Mouse (Mus musculus): Measurements from ENCODE around the gene Iqcc.

DNA sequence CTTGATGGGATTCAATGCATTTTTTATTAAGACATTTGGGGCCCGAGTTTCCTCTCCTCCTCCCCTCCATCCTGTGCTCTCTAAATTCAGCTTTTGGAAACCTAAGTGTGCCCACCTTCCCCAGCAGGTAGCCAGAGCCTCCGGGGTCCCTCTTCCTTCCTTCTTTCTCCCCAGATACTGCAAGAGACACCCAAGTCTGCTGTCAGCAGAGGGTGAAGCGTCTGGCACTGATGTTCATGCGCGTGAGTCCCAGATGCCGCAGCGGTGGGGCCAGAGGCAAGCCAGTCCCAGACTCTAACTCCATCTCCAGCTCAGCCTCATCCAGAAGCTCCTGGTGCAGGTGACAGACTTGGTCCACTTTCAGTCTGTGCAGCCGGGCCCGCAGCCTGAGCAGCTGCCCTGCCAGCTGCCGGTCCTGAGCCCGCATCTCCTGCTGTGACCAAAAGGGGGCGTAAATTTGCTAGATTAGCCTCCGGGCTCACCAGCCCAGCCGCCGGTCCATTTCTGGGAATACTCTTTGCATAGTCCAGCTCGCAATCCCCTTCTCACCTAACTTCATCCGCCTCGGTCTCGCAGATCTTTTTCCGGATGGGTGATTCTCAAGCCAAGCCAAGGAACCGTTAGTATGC, 41.9 kb downstream of the Iqcc start:
- TF ChIP-seq CTCF (IDR thresholded peaks at IDR 0.05) (peak; percentile 77), POLR2A (IDR thresholded peaks at IDR 0.05; ENCODE audit: insufficient read depth, low read depth, low read length) (no peak), EP300 (IDR thresholded peaks at IDR 0.05; ENCODE audit: insufficient read depth, low read depth, low read length) (0 out of 2 replicates have a peak, but pooled peaks have one; percentile 31)
